Mouse (Mus musculus) stomach, postnatal 0 days (tissue): Measurements from ENCODE around the gene Cpxm1. TPM values are rescaled to one million over a fixed set of nuclear protein-coding genes. Genes with fewer than 3 reads are reported as not detected.

Experiments used
- ATAC-seq: fragments of 200-750 bp; cut with Nextera tagmentation; 2 replicates; pipeline ENCODE4 v1.8.0; 2017; ENCODE audit not compliant: low FRiP score, low TSS enrichment
- DNase-seq: peaks from one replicate; pipeline ENCODE4 v3.0.0-alpha.2; 2016; ENCODE audit warnings: low spot score
- H3K27ac ChIP-seq: fragments of 300-500 bp; sonication (generic); replicated peaks from 2 replicates; pipeline ENCODE4 v1.5.1; 2014; ENCODE audit warnings: mild to moderate bottlenecking, control low read depth
- H3K27me3 ChIP-seq: fragments of 300-500 bp; sonication (generic); 2 replicates; pipeline ENCODE4 v1.6.1; 2014; ENCODE audit warnings: low read length; ENCODE audit not compliant: control insufficient read depth, insufficient read depth
- H3K36me3 ChIP-seq: fragments of 300-500 bp; sonication (generic); 2 replicates; pipeline ENCODE4 v1.6.1; 2014; ENCODE audit warnings: low read length, mixed read lengths; ENCODE audit not compliant: control insufficient read depth, insufficient read depth
- H3K4me1 ChIP-seq: fragments of 300-500 bp; sonication (generic); replicated peaks from 2 replicates; pipeline ENCODE4 v1.6.1; 2014; ENCODE audit warnings: antibody characterized with exemption; ENCODE audit not compliant: control insufficient read depth, insufficient read depth
- H3K4me2 ChIP-seq: fragments of 300-500 bp; sonication (generic); replicated peaks from 2 replicates; pipeline ENCODE4 v1.6.1; 2014; ENCODE audit warnings: low read depth, mild to moderate bottlenecking, control low read depth, moderate library complexity
- H3K4me3 ChIP-seq: fragments of 300-500 bp; sonication (generic); 2 replicates; pipeline ENCODE4 v1.5.1; 2014; ENCODE audit warnings: low read depth, low read length, control low read depth
- H3K9ac ChIP-seq: fragments of 300-500 bp; sonication (generic); 2 replicates; pipeline ENCODE4 v1.6.1; 2014; ENCODE audit warnings: mild to moderate bottlenecking, low read length, control low read depth, mixed read lengths
- H3K9me3 ChIP-seq: fragments of 300-500 bp; sonication (generic); 2 replicates; pipeline ENCODE4 v1.6.1; 2016; ENCODE audit warnings: low read length; ENCODE audit not compliant: control insufficient read depth
- CTCF ChIP-seq: IDR thresholded peaks from 2 replicates; pipeline ENCODE4 v1.5.1; 2016; ENCODE audit warnings: antibody characterized with exemption, low read depth, mild to moderate bottlenecking, moderate library complexity
- EP300 ChIP-seq: optimal IDR thresholded peaks from 2 replicates; pipeline ENCODE3; 2016; ENCODE audit warnings: antibody characterized with exemption
- WGBS: fragments of 180-500 bp; shearing (Covaris S2); extraction: QIAGEN DNeasy Blood & Tissue Kit; methylation state at CpG from one replicate; pipeline ENCODE4 v1.1.7; 2014; 5-methylcytosine and 5-hydroxymethylcytosine counted together
- polyA plus RNA-seq: library from polyadenylated mRNA; unstranded; fragments of >200 nt; fragmentation: Nextera tagmentation; extraction: Ambion mirVana; gene quantifications from 2 replicates; pipeline ENCODE4 v1.2.1, GENCODE M21; 2015

Cpxm1 gene
- polyA plus RNA-seq, 1 experiment from 2014 or later, result 14.6 TPM

DNA sequence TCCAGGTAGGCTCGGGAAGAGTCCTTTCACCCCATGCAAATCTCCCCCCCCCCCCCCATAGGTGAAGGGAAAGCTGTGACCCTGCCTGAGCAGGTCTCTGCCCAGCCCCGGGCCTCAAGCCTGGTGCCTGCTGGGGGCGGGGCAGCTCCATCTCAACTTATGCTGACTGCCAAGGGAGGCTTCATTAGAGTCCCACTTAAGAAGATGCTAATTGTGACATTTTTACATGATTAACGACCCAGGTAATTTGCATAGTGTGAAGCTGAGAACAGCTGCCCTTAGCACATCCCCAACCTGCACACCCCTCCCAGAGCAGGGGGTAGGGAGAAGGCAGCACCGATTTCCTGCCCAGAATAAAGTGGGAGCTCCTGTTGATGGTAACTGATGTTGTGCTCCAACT, 38.5 kb downstream of the Cpxm1 start:
- DNase-seq, result no peak
- H3K9ac ChIP-seq, result no peak overlapping the region
- WGBS, result 16% methylated on average over 5 of the region's 5 CpGs
- TF ChIP-seq EP300 (no peak), CTCF (no peak)
- no peaks in the 10 kb centered on the region for H3K36me3 ChIP-seq
- H3K4me2 ChIP-seq, result no peak overlapping the region
- no peaks in the 10 kb centered on the region for H3K9me3 ChIP-seq
- H3K27me3 ChIP-seq, result no peaks in the 10 kb centered on the region; the same call in 1 of the 2 replicates
- H3K4me3 ChIP-seq, result no peak overlapping the region
- H3K4me1 ChIP-seq, result no peaks in the 10 kb centered on the region
- H3K27ac ChIP-seq, result no peak overlapping the region
- ATAC-seq, result no peak

DNA sequence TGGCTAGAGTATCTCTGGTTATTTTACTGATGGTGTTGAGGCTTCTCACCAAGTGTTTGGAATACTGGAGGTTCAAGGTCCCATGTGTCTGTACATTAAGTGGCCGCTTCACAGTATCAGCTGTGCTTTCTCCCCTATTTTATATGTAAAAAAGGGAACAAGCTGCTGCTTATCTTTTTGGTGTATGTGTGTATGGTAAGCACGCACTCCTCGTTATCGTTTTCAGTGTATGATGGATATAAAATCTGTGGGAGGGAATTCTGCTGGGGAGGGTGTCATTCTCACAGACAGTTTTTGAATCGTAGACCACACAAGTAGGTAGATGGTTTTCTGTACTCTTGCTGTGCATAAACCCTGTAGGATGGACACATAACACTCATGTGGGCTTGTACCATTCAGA, 39.8 kb downstream of the Cpxm1 start:
- H3K27me3 ChIP-seq, result no peaks in the 10 kb centered on the region; the same call in 1 of the 2 replicates
- no peaks in the 10 kb centered on the region for H3K9me3 ChIP-seq
- H3K9ac ChIP-seq, result no peak overlapping the region
- 92% methylated on average over 5 of the region's 5 CpGs for WGBS
- no peak for TF ChIP-seq CTCF
- no peak for TF ChIP-seq EP300
- ATAC-seq (no peak), DNase-seq (no peak)
- H3K36me3 ChIP-seq, result no peaks in the 10 kb centered on the region
- no peak overlapping the region for H3K4me3 ChIP-seq
- H3K4me2 ChIP-seq, result no peak overlapping the region
- H3K4me1 ChIP-seq, result no peaks in the 10 kb centered on the region
- no peak overlapping the region for H3K27ac ChIP-seq

DNA sequence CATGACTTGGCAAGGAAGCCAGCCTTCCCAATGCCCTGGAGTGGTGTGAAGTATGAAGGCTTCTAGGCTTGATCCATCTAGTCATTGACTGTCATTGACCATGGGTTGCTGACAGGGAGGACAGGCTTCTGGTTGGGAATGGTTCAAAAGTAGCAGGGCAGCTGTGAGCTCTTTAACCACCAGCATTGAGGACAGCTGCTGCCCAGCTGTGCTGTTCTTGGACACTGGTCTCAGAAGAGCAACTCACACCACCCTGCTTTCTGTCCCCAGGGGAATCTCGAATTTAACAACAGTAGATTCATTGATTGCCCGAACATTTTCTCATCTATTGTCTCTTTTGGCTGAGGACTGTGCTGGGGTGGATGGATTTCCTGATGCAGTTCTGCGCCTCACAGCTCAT, 43.5 kb downstream of the Cpxm1 start:
- no peak overlapping the region for H3K27ac ChIP-seq
- DNase-seq, result no peak
- H3K36me3 ChIP-seq, result no peaks in the 10 kb centered on the region
- no peak overlapping the region for H3K4me2 ChIP-seq
- H3K27me3 ChIP-seq, result no peaks in the 10 kb centered on the region
- H3K9ac ChIP-seq, result no peak overlapping the region
- no peaks in the 10 kb centered on the region for H3K4me1 ChIP-seq
- no peaks in the 10 kb centered on the region for H3K9me3 ChIP-seq
- WGBS, result 63% methylated on average over 3 of the region's 3 CpGs
- TF ChIP-seq EP300, result no peak
- TF ChIP-seq CTCF, result no peak
- H3K4me3 ChIP-seq, result no peak overlapping the region
- no peak for ATAC-seq

DNA sequence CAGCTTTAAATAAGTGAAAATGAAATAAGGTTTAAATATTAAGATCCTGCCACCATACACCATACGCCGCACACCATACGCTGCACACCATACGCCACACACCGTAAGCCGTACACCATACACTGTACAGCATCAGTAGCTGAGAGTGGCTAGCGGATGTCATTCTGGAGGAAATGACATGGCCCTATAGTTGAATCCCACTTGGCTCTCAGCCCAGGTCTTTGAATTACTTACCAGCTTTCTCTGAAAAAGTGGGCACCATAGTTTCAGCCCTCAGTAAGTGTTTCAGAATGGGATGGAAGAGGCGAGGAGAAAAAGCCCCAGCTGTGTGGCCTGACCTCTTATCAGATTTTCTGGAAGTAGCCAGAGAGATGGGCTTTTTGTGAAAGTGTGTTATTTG, 44.0 kb downstream of the Cpxm1 start:
- H3K4me2 ChIP-seq, result no peak overlapping the region
- H3K4me1 ChIP-seq, result no peaks in the 10 kb centered on the region
- TF ChIP-seq CTCF, result no peak
- TF ChIP-seq EP300, result no peak
- H3K9ac ChIP-seq, result no peak overlapping the region
- H3K9me3 ChIP-seq, result no peaks in the 10 kb centered on the region
- H3K27me3 ChIP-seq, result no peaks in the 10 kb centered on the region
- no peak for ATAC-seq
- no peak overlapping the region for H3K27ac ChIP-seq
- no peaks in the 10 kb centered on the region for H3K36me3 ChIP-seq
- no peak overlapping the region for H3K4me3 ChIP-seq
- no peak for DNase-seq
- 93% methylated on average over 8 of the region's 8 CpGs for WGBS

- 53% methylated on average over 5 of the region's 5 CpGs for WGBS
Observed at GRCm38 (mm10) chr2:130351758-130352339, 45.5 kb downstream of the Cpxm1 start.

DNA sequence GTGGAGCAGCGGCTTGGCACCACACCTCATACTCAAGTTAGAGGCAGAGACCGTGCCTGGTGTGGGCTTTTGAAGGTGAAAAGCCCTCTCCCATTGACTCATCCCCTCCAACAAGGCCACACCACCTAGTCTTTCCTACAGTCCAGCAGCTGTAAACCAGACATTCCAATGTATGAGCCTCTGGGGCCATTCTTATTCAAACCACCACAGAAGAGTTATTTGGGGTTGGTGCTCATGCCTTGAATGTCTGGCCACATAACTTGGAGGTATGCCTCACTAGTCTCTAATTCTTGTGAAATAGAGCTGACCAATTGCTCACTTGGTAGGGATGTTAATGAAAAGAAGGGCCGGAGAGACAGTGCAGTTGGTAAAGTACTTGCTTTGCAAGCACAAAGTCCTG, 47.0 kb downstream of the Cpxm1 start:
- Histone ChIP-seq H3K27me3 (no peaks in the 10 kb centered on the region), H3K27ac (no peak overlapping the region), H3K4me1 (no peaks in the 10 kb centered on the region), H3K9me3 (no peaks in the 10 kb centered on the region), H3K4me2 (no peak overlapping the region), H3K9ac (no peak overlapping the region), H3K4me3 (no peak overlapping the region), H3K36me3 (no peaks in the 10 kb centered on the region)
- no peak for ATAC-seq
- TF ChIP-seq CTCF (no peak), EP300 (no peak)
- no peak for DNase-seq
- 92% methylated on average over 3 of the region's 3 CpGs for WGBS

More at GRCm38 (mm10) chr2:130351758-130352339, 45.5 kb downstream of the Cpxm1 start:
- TF ChIP-seq EP300, result no peak
- TF ChIP-seq CTCF, result no peak
- H3K36me3 ChIP-seq, result no peaks in the 10 kb centered on the region
- DNase-seq, result no peak
- no peak for ATAC-seq
- H3K4me3 ChIP-seq, result no peak overlapping the region
- H3K9me3 ChIP-seq, result no peaks in the 10 kb centered on the region
- H3K27me3 ChIP-seq, result no peaks in the 10 kb centered on the region
- no peak overlapping the region for H3K9ac ChIP-seq
- H3K27ac ChIP-seq, result no peak overlapping the region
- H3K4me2 ChIP-seq, result no peak overlapping the region
- H3K4me1 ChIP-seq, result no peaks in the 10 kb centered on the region
